In the genomic region with DNA sequence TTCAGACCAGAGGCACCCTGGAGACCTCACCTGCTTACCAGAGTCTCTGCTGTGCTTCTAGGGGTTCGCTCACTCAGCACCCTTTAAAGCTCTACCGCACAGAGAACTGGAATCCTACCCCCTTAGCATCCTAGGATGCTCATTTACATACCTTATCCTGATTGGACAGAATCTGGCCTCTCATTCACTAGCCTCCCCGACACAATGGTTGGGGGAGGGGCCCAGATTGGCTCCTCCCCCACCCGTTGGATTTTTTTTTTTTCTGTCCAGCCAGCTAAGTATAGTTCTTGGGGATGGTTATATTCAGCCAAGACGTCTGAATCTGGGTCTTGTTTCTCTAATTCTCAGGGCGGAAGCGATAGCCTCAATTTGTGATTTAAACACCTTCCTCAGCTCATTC, we compare ENCODE assay signal across 8 mouse cellular contexts. TPM values are rescaled to one million over a fixed set of nuclear protein-coding genes. Genes with fewer than 3 reads are reported as not detected.
A peak's percentile ranks its signal among the peaks of the same experiment; 100 is the strongest.
DNase-seq lines count a peak whose midpoint lies in the region; ATAC-seq lines count a peak whose summit lies in the region.

Ydjc (plus strand) TSS at position 283 of the 400 bp plus-strand sequence.

- H3K27me3 ChIP-seq in limb, embryonic 15.5 days = peaks cover 9% of the 10 kb centered on the region

- peaks cover 16% of the 10 kb centered on the region for H3K4me1 ChIP-seq in limb, embryonic 15.5 days

- no peaks in the 10 kb centered on the region for H3K9me3 ChIP-seq in limb, embryonic 15.5 days

- H3K27ac ChIP-seq in limb, embryonic 15.5 days = no peak within 1 kb of the TSS

- peak; percentile 45 for DNase-seq in thymus, postnatal 0 days (ENCODE audit: low spot score)
- DNase-seq in thymus, postnatal 4 days = no peak
- peak; percentile 45 for DNase-seq in forelimb bud, embryonic 11.5 days (ENCODE audit: low read depth, low spot score)
- no peak for DNase-seq in heart, postnatal 36 days
- DNase-seq in cerebellum, postnatal 10 days = no peak
- DNase-seq in spleen, adult 18-20 months = no peak
- no peak for DNase-seq in ovary, postnatal 36 days (ENCODE audit: low spot score)

- H3K9ac ChIP-seq in limb, embryonic 15.5 days = no peak within 1 kb of the TSS

- WGBS in limb, embryonic 15.5 days = 21% methylated on average over 7 of the region's 7 CpGs

- no peak within 1 kb of the TSS for H3K4me2 ChIP-seq in limb, embryonic 15.5 days

- H3K36me3 ChIP-seq in limb, embryonic 15.5 days = no peaks in the 10 kb centered on the region

- no peak within 1 kb of the TSS for H3K4me3 ChIP-seq in limb, embryonic 15.5 days

- ATAC-seq in limb, embryonic 15.5 days (ENCODE audit: insufficient number of reproducible peaks, low FRiP score, low TSS enrichment, low read depth) = no peak

- intact Hi-C loops in heart, postnatal 36 days (cut with DNase I) = loop anchor here (5.0 kb wide), 1 partner anchor 128 kb away; no protein-coding TSS in a partner anchor

RNA-seq across cellular contexts. Expression of gene Ydjc, which starts in this region (rescaled TPM):
- polyA plus RNA-seq in thymus, postnatal 0 days (2015; fragmentation: Nextera tagmentation; extraction: Ambion mirVana) = 17.2 and 18.7 TPM in 2 replicates
- 14.0 and 14.3 TPM in 2 replicates for polyA plus RNA-seq in limb, embryonic 15.5 days (2015; fragmentation: Nextera tagmentation; extraction: Ambion mirVana)
- 1 to 10 TPM; 1.6 to 1.7 TPM for total RNA-seq in heart, postnatal 36 days (2021)

Comparison
In these comparisons a context has a peak if more than half of its experiments do, and no peak if none do; other contexts are left out.
1. DNase-seq: peak in thymus, postnatal 0 days (single experiment) and forelimb bud, embryonic 11.5 days (single experiment); none in thymus, postnatal 4 days (single experiment), heart, postnatal 36 days (0 of 2), cerebellum, postnatal 10 days (0 of 2), spleen, adult 18-20 months (0 of 2) and ovary, postnatal 36 days (single experiment).